ENCODE assay signal across 8 mouse cellular contexts in genomic region chr6:90757427-90757883, GRCm38 (mm10).
DNase-seq lines count a peak whose midpoint lies in the region; ATAC-seq lines count a peak whose summit lies in the region.

No protein-coding gene starts in this region.

- peak; percentile 45 for DNase-seq in adrenal gland, adult 2 months
- no peak for DNase-seq in adrenal gland, postnatal 4 days (ENCODE audit: low spot score in 2 of 2)
- peak; percentile 64 for DNase-seq in CD4-positive, CD25-positive, alpha-beta regulatory T cell, adult 2 months (ENCODE audit: low read depth, low spot score)
- peak; percentile 68 for DNase-seq in lung, postnatal 36 days
- no peak for DNase-seq in urinary bladder, adult 2 months (ENCODE audit: low spot score)
- no peak for DNase-seq in urinary bladder, adult 18-20 months (ENCODE audit: low spot score in 2 of 2)

- ATAC-seq in hematopoietic stem cell, adult 5-6 weeks (replicated peaks in 1 of 2; ENCODE audit: insufficient read depth in 1 of 2, low FRiP score in 2 of 2, low TSS enrichment in 1 of 2, low read depth in 1 of 2, poor library complexity in 2 of 2, severe bottlenecking in 2 of 2), result peak; percentile 77 to 81
- no peak for ATAC-seq in megakaryocyte-erythroid progenitor cell, adult 5-6 weeks (replicated peaks; ENCODE audit: low FRiP score, low TSS enrichment, poor library complexity, severe bottlenecking)

Comparison
In these comparisons a context has a peak if more than half of its experiments do, and no peak if none do; other contexts are left out.
1. DNase-seq: peak in adrenal gland, adult 2 months (single experiment), CD4-positive, CD25-positive, alpha-beta regulatory T cell, adult 2 months (single experiment) and lung, postnatal 36 days (single experiment); none in adrenal gland, postnatal 4 days (0 of 2), urinary bladder, adult 2 months (single experiment) and urinary bladder, adult 18-20 months (0 of 2).